Mouse (Mus musculus) lung, embryonic 16.5 days (tissue): ENCODE data around the gene Nol12. TPM values are rescaled to one million over a fixed set of nuclear protein-coding genes. Genes with fewer than 3 reads are reported as not detected.

Experiments used
- ATAC-seq: fragments of 200-750 bp; cut with Nextera tagmentation; 2 replicates; pipeline ENCODE4 v1.8.0; 2017; ENCODE audit warnings: low read depth, mild to moderate bottlenecking, moderate library complexity
- H3K27ac ChIP-seq: fragments of 300-500 bp; sonication (generic); 2 replicates; pipeline ENCODE4 v1.5.1; 2014; ENCODE audit warnings: mild to moderate bottlenecking, control low read depth, low read length
- H3K27me3 ChIP-seq: fragments of 300-500 bp; sonication (generic); 2 replicates; pipeline ENCODE4 v1.6.1; 2014; ENCODE audit warnings: low read depth, low read length, mixed read lengths; ENCODE audit not compliant: control insufficient read depth, insufficient read depth
- H3K36me3 ChIP-seq: fragments of 300-500 bp; sonication (generic); 2 replicates; pipeline ENCODE4 v1.6.1; 2014; ENCODE audit warnings: low read length; ENCODE audit not compliant: control insufficient read depth, insufficient read depth
- H3K4me1 ChIP-seq: fragments of 300-500 bp; sonication (generic); replicated peaks from 2 replicates; pipeline ENCODE4 v1.6.1; 2014; ENCODE audit warnings: low read length, mixed read lengths; ENCODE audit not compliant: control insufficient read depth, insufficient read depth
- H3K4me2 ChIP-seq: fragments of 300-500 bp; sonication (generic); 2 replicates; pipeline ENCODE4 v1.6.1; 2014; ENCODE audit warnings: low read depth, low read length, control low read depth
- H3K4me3 ChIP-seq: fragments of 300-500 bp; sonication (generic); 2 replicates; pipeline ENCODE4 v1.5.1; 2014; ENCODE audit warnings: mild to moderate bottlenecking, low read length, control low read depth
- H3K9ac ChIP-seq: fragments of 300-500 bp; sonication (generic); 2 replicates; pipeline ENCODE4 v1.6.1; 2014; ENCODE audit warnings: low read length, control low read depth
- H3K9me3 ChIP-seq: fragments of 300-500 bp; sonication (generic); 2 replicates; pipeline ENCODE4 v1.6.1; 2016; ENCODE audit warnings: low read length; ENCODE audit not compliant: control insufficient read depth
- WGBS: fragments of 180-500 bp; shearing (Covaris S2); extraction: QIAGEN DNeasy Blood & Tissue Kit; methylation state at CpG from one replicate; pipeline ENCODE4 v1.1.7; 2014; 5-methylcytosine and 5-hydroxymethylcytosine counted together
- polyA plus RNA-seq: library from polyadenylated mRNA; unstranded; fragments of >200 nt; fragmentation: Nextera tagmentation; extraction: Ambion mirVana; gene quantifications from 2 replicates; pipeline ENCODE4 v1.2.1, GENCODE M21; 2015

Gene Nol12
- polyA plus RNA-seq, 1 experiment from 2014 or later, result 48.3 TPM

DNA sequence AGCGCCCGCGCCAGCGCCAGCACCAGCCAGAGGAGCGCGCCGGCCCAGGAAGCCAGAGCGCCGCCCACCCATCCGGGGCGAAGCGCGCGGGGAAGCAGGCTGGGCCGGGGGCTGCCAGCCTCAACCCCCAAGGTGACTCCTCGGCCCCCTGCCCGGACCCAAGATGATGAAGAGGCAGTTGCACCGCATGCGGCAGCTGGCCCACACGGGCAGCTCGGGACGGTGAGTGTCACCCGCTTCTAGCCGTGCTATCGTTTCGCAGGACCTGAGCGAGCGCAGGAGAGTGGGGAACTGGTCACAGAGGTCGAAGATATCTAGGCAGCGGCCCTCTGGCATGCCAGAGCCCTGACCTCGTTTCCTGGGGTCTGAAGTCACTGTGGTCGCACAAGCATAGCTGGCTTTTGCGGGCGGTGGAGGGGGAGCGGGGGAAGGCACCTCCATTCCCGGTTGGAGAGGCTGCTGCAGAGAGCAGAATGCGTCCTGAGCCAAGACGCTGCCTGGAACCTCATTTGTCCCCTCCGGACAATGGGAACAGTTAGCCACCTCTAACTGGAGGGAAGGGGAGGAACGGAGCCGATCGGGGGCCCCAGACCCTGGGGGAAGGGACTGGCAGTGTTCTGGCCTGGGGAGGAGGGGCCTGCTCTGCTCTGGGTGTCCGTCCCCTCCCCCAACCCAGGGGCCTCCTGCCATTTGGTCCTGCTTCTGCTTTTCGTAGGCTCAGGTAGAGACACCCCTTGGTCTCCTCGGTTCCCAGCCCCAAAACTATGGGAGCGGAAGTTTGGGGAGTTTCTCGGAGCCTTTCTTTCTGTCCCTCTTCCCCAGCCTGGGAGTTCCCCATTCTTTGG is 34.8 kb upstream of the Nol12 start, which contains the start of gene Sh3bp1:
Gene Sh3bp1 (plus strand): TSS at position 29 of the 845 bp plus-strand sequence.
- Histone ChIP-seq H3K27ac (peak within 1 kb of the TSS; percentile 75), H3K4me1 (peaks cover 27% of the 10 kb centered on the region), H3K36me3 (peaks cover 12% of the 10 kb centered on the region; the same call in 1 of the 2 replicates), H3K9ac (peak within 1 kb of the TSS; percentile 81), H3K27me3 (no peaks in the 10 kb centered on the region), H3K4me3 (peak within 1 kb of the TSS; percentile 71), H3K4me2 (peak within 1 kb of the TSS; percentile 77), H3K9me3 (no peaks in the 10 kb centered on the region)
- WGBS, result under 1% methylated on average over 44 of the region's 47 CpGs
- peak; percentile 66 for ATAC-seq

DNA sequence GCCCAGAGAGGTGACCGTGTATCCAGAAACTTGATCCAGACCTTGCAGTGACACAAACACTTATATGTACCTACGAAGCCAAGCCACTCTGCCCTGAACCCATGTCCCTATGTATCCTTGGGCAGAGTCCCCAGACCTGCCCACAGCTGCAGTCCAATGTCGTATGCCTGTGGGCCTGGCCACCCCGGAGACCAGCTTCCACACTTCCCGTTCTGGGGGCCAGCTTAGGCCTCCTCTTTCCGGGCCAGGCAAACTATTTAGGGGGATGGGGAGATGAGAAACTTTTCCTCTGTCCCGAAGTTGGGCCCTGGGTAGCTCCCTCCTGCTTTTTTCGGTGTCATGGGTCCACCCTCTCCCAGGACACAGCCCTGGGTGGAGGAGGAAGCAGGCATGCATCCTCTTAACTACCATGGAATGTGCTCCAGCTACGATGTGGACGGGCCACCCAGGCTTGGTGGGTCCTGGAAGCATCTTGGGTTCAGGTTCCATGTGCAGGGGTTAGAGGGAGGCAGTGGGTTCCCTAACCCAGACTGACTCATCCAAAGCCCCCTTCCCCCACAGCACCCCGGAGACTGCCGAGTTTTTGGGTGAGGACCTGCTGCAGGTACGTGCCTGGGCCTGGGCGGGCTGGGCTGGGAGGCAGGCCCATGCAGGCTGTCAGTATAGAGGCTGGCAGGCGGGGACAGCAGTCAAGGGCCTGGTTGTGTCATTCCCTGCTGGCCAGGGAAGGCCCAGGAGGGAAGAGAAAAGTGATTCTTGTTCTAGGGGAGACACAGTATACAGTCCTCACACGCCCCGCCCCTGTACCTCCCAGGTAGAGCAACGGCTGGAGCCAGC is 33.9 kb upstream of the Nol12 start:
- Histone ChIP-seq H3K4me2 (peak overlapping the region; percentile 77), H3K9ac (peak overlapping the region; percentile 81), H3K36me3 (peaks cover 13% of the 10 kb centered on the region; the same call in 1 of the 2 replicates), H3K27me3 (no peaks in the 10 kb centered on the region), H3K27ac (peak overlapping the region; percentile 75), H3K9me3 (no peaks in the 10 kb centered on the region), H3K4me3 (peak overlapping the region; percentile 71), H3K4me1 (peaks cover 27% of the 10 kb centered on the region)
- 9% methylated on average over 18 of the region's 18 CpGs for WGBS
- peak; percentile 16; the same call in 1 of the 2 replicates for ATAC-seq

DNA sequence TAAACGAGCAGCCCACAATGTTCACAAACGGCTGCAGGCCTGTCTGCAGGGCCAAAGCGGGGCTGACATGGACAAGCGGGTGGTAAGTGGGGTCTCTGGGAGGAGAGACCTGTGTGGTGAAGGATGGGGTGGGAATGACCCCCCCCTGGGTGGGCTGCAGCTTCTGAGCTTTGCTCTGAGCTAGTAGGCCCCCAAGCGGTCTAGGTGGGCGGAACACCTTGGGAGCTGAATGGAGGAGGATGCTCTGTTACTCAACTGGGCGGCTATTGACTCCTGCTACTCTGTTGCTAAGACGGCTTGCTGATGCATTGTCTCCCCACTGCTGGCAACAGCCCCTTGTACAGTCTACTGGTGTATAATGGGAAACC is 33.3 kb upstream of the Nol12 start:
- Histone ChIP-seq H3K27me3 (no peaks in the 10 kb centered on the region), H3K9ac (peak overlapping the region; percentile 81), H3K27ac (peak overlapping the region; percentile 75), H3K4me3 (peak overlapping the region; percentile 71), H3K4me1 (peaks cover 25% of the 10 kb centered on the region), H3K9me3 (no peaks in the 10 kb centered on the region), H3K36me3 (peaks cover 14% of the 10 kb centered on the region), H3K4me2 (peak overlapping the region; percentile 77)
- no peak for ATAC-seq
- 41% methylated on average over 8 of the region's 8 CpGs for WGBS

DNA sequence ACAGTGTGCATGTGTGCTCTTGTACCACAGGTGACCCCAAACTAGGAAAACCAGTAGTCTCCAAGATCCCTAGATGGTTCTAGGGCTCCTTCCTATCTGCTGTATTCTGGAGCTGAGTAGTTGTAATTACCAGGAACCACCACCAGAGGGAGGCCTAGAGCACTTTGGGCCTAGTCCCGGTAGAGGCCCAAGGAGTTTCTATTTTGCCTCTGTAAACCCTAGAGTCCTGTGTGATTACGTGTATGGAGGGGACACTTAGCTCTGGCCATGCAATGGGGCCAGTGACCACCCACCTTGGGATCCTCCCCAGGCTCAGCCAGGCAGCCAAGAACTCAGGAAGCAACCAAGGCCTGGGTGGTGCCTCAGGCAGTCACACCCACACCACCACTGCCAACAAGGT is 31.5 kb upstream of the Nol12 start:
- Histone ChIP-seq H3K4me2 (no peak overlapping the region), H3K4me3 (no peak overlapping the region), H3K36me3 (peaks cover 27% of the 10 kb centered on the region), H3K27ac (no peak overlapping the region), H3K9me3 (no peaks in the 10 kb centered on the region), H3K4me1 (peaks cover 25% of the 10 kb centered on the region), H3K27me3 (no peaks in the 10 kb centered on the region), H3K9ac (peak overlapping the region; percentile 46)
- WGBS, result 2% methylated on average over 2 of the region's 2 CpGs
- ATAC-seq, result peak; percentile 11

DNA sequence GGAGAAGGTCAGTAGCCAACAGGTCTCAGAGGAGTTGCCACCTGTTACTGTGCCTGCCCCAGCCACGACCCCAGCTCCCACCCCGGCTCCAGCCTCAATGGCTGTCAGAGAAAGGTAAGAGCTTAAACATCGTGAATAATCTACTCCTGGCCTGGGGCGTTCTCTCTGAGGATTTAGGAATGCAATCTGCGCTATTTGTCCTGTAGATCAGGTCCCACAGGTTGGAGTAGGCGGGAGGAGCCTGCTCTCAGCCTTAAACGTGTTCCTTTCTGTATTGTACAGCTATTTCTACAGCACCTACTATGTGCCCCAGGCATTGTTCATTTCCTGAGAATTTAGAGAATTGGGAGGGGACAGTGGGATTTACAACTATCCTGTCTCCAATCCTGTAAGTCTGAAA is 26.3 kb upstream of the Nol12 start:
- no peak for ATAC-seq

DNA sequence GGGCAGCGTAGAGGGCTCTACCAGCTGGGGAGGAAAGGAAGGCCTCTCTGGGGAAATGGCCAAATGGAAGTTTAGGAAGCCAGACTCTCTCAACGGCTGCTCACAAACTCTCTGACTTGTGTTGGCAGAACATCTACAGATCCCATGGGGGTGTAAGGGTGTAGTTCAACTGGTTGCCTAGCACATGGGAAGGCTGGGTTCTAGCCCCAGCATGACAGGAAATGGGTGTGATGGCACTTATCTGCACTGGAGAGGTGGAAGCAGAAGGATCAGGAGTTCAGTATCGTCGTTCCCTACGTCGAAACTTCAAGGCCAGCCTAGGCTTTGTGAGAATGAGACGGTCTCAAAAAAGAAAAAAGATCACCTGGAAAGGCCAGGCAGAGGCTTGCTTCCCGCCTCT is 25.8 kb upstream of the Nol12 start:
- H3K9ac ChIP-seq, result no peak overlapping the region
- no peaks in the 10 kb centered on the region for H3K4me1 ChIP-seq
- 74% methylated on average over 8 of the region's 8 CpGs for WGBS
- no peak overlapping the region for H3K4me2 ChIP-seq
- H3K4me3 ChIP-seq, result no peak overlapping the region
- no peak for ATAC-seq
- H3K36me3 ChIP-seq, result peaks cover 35% of the 10 kb centered on the region
- no peaks in the 10 kb centered on the region for H3K27me3 ChIP-seq
- no peaks in the 10 kb centered on the region for H3K9me3 ChIP-seq
- no peak overlapping the region for H3K27ac ChIP-seq

More for the DNA sequence above, 26.3 kb upstream of the Nol12 start:
- Histone ChIP-seq H3K4me3 (no peak overlapping the region), H3K4me2 (no peak overlapping the region), H3K27ac (no peak overlapping the region), H3K4me1 (peaks cover under 1% of the 10 kb centered on the region; the same call in 1 of the 2 replicates), H3K36me3 (peaks cover 39% of the 10 kb centered on the region), H3K9me3 (no peaks in the 10 kb centered on the region), H3K9ac (no peak overlapping the region), H3K27me3 (no peaks in the 10 kb centered on the region)
- 65% methylated on average over 7 of the region's 7 CpGs for WGBS

DNA sequence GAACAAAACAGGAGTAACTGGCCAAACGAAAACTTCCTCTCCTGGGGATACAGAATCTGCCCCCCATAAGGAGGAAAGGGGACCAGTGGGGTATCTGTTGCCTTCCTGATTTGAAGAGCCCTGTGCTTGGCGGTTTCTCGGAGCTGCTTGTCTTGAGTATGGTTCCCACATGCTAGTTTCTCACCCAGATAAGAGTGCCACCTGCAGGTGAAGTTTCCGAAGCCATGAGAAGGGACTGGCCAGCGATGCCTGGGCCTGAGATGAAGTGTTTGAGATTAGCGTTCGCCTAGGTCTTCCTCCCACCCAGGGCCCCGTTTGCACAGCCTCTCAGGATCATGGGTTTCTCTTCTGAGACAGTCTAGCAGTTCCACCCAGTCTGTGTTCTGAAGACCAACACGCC is 22.7 kb upstream of the Nol12 start:
- WGBS, result 25% methylated on average over 9 of the region's 9 CpGs
- ATAC-seq, result no peak
- no peak overlapping the region for H3K9ac ChIP-seq
- H3K4me2 ChIP-seq, result no peak overlapping the region
- H3K4me1 ChIP-seq, result peaks cover 22% of the 10 kb centered on the region
- H3K27ac ChIP-seq, result no peak overlapping the region
- no peak overlapping the region for H3K4me3 ChIP-seq
- H3K27me3 ChIP-seq, result no peaks in the 10 kb centered on the region
- no peaks in the 10 kb centered on the region for H3K9me3 ChIP-seq
- H3K36me3 ChIP-seq, result peaks cover 18% of the 10 kb centered on the region

DNA sequence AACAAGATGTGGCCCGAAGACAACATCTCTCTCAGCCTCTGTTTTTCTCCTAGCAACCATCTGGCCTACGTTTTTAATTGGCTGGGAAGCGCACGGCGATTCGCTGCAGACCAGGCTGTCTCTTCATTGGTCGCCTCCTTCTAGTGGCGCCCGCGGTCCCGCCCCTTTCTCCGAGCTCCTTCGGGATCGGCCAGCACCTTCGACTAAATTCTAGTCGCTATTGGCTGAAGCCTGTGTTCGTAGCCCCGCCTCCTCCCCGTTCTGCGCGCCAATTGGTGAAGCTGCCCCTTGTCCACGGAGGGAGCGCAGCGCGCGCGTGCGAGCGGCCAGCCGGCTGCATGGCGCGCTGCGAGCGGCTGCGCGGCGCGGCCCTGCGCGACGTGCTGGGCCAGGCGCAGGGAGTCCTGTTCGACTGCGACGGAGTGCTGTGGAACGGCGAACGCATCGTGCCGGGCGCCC is 21.1 kb upstream of the Nol12 start, which contains the start of gene Pdxp:
Gene Pdxp (plus strand): TSS at position 288 of the 459 bp plus-strand sequence.
- peak within 1 kb of the TSS; percentile 100 for H3K4me2 ChIP-seq
- peaks cover 22% of the 10 kb centered on the region for H3K4me1 ChIP-seq
- under 1% methylated on average over 50 of the region's 51 CpGs for WGBS
- no peaks in the 10 kb centered on the region for H3K9me3 ChIP-seq
- H3K27me3 ChIP-seq, result no peaks in the 10 kb centered on the region
- H3K9ac ChIP-seq, result peak within 1 kb of the TSS; percentile 77
- peak; percentile 95 for ATAC-seq
- peak within 1 kb of the TSS; percentile 70 for H3K27ac ChIP-seq
- peaks cover 12% of the 10 kb centered on the region for H3K36me3 ChIP-seq
- peak within 1 kb of the TSS; percentile 70 for H3K4me3 ChIP-seq
